Comparison of ENCODE assay signal across 29 mouse cellular contexts in genomic region chr4:137233632-137234031, GRCm38 (mm10). TPM values are rescaled to one million over a fixed set of nuclear protein-coding genes. Genes with fewer than 3 reads are reported as not detected.
"Had no signal": no experiment of that assay in that cellular context is flagged by ENCODE, and none has a peak within 500 bp of the region (broad histone marks: within the 10 kb centered on the region; RNA-seq: fewer than 3 reads in every experiment).

No protein-coding gene starts in this region.

- H3K27me3 ChIP-seq: heart, embryonic 13.5 days; heart, embryonic 15.5 days; hindbrain, embryonic 12.5 days; kidney, embryonic 15.5 days; limb, embryonic 12.5 days; liver, embryonic 13.5 days had no signal

- H3K4me3 ChIP-seq: gastrocnemius, adult 2 months; heart, embryonic 13.5 days; heart, embryonic 15.5 days; hindbrain, embryonic 12.5 days; kidney, embryonic 15.5 days; layer of hippocampus, adult 2 months; left cerebral cortex, adult 2 months; limb, embryonic 10.5 days; limb, embryonic 12.5 days; liver, embryonic 13.5 days had no signal

- H3K36me3 ChIP-seq: heart, embryonic 13.5 days; heart, embryonic 15.5 days; hindbrain, embryonic 12.5 days; kidney, embryonic 15.5 days; limb, embryonic 10.5 days; limb, embryonic 12.5 days; liver, embryonic 13.5 days had no signal

- DNase-seq: gastrocnemius, adult 2 months; gastrocnemius, postnatal 10 days; gastrocnemius, postnatal 25 days; heart, adult 18-20 months; heart, postnatal 14 days; heart, postnatal 36 days; kidney, adult 11 months; kidney, adult 2 months; kidney, adult 9 months; kidney, postnatal 14 days; kidney, postnatal 36 days; liver; liver, embryonic 13.5 days had no signal

- H3K9ac ChIP-seq: heart, embryonic 13.5 days; heart, embryonic 15.5 days; hindbrain, embryonic 12.5 days; hindbrain, embryonic 14.5 days; kidney, embryonic 15.5 days; limb, embryonic 12.5 days; liver, embryonic 13.5 days had no signal

- H3K4me1 ChIP-seq: limb, embryonic 12.5 days; liver, embryonic 13.5 days had no signal

- H3K4me2 ChIP-seq: heart, embryonic 11.5 days; heart, embryonic 13.5 days; heart, embryonic 15.5 days; hindbrain, embryonic 12.5 days; hindbrain, embryonic 14.5 days; kidney, embryonic 15.5 days; limb, embryonic 12.5 days; liver, embryonic 11.5 days; liver, embryonic 13.5 days had no signal

- H3K27ac ChIP-seq: gastrocnemius, adult 2 months; heart, embryonic 13.5 days; heart, embryonic 15.5 days; hindbrain, embryonic 12.5 days; hindbrain, embryonic 14.5 days; kidney, embryonic 15.5 days; kidney, postnatal 0 days; layer of hippocampus, adult 2 months; left cerebral cortex, adult 2 months; limb, embryonic 10.5 days; limb, embryonic 12.5 days; liver, embryonic 13.5 days had no signal

- H3K9me3 ChIP-seq: heart, embryonic 13.5 days; heart, embryonic 15.5 days; hindbrain, embryonic 12.5 days; kidney, embryonic 15.5 days; limb, embryonic 10.5 days; limb, embryonic 12.5 days; liver, embryonic 13.5 days had no signal

- ATAC-seq: hindbrain, embryonic 16.5 days; intestine, embryonic 16.5 days had no signal

RNA-seq across cellular contexts. Expression of gene Wnt4, which starts 43.7 kb away (rescaled TPM):
- total RNA-seq: granulocyte monocyte progenitor cell, adult 5-6 weeks; hematopoietic stem cell, adult 5-6 weeks had no signal
